Mouse (Mus musculus) G1E (cell line): ENCODE data around the gene Timp3.

ENCODE experiments used
- CTCF ChIP-seq: IDR thresholded peaks from 2 replicates; pipeline ENCODE4 v1.5.1; 2012; ENCODE audit warnings: low read depth, low read length, inconsistent platforms, mixed read lengths
- GATA1 ChIP-seq: IDR thresholded peaks from 2 replicates; pipeline ENCODE4 v1.6.1; 2012; ENCODE audit warnings: borderline replicate concordance, low read length, inconsistent platforms, mixed read lengths
- GATA2 ChIP-seq: IDR thresholded peaks from 2 replicates; pipeline ENCODE4 v1.6.1; 2012; ENCODE audit warnings: low read depth, low read length, inconsistent platforms, borderline replicate concordance
- POLR2AphosphoS5 ChIP-seq: IDR thresholded peaks from 2 replicates; pipeline ENCODE4 v1.6.1; 2012; ENCODE audit warnings: low read depth, low read length, inconsistent platforms; ENCODE audit not compliant: insufficient replicate concordance
- TAL1 ChIP-seq: conservative IDR thresholded peaks from 2 replicates; pipeline ENCODE4 v1.6.1; 2012; ENCODE audit warnings: low read depth, low read length, inconsistent platforms, mixed read lengths

- TF ChIP-seq CTCF = no peak
- no peak for TF ChIP-seq TAL1
- no peak for TF ChIP-seq GATA1
- TF ChIP-seq GATA2 = no peak
- TF ChIP-seq POLR2AphosphoS5 = no peak
These were observed 26.6 kb upstream of the Timp3 start for GRCm38 (mm10) chr10:86273410-86274191.
